Mouse (Mus musculus) C2C12 (cell line): ENCODE results near the gene Fli1. TPM values are rescaled to one million over a fixed set of nuclear protein-coding genes. Genes with fewer than 3 reads are reported as not detected.

Experiments
- H3K27me3 ChIP-seq: one replicate; pipeline ENCODE4 v1.6.1; 2011; ENCODE audit not compliant: control insufficient read depth, insufficient read depth, insufficient read length
- H3K36me3 ChIP-seq: one replicate; pipeline ENCODE4 v1.6.1; 2011; ENCODE audit not compliant: control insufficient read depth, insufficient read depth
- H3K4me3 ChIP-seq: one replicate; pipeline ENCODE4 v1.5.1; 2011; ENCODE audit warnings: mild to moderate bottlenecking, control low read depth; ENCODE audit not compliant: poor library complexity, insufficient read depth, severe bottlenecking
- H3K79me2 ChIP-seq: one replicate; pipeline ENCODE4 v1.6.1; 2011; ENCODE audit not compliant: control insufficient read depth, insufficient read depth
- H3K79me3 ChIP-seq: one replicate; pipeline ENCODE4 v1.6.1; 2011; ENCODE audit warnings: low read depth, control low read depth
- H3ac ChIP-seq: one replicate; pipeline ENCODE3; 2011; ENCODE audit warnings: low read depth; ENCODE audit not compliant: control insufficient read depth, insufficient read length
- CEBPB ChIP-seq: IDR thresholded peaks from one replicate; pipeline ENCODE4 v1.6.1; 2011; ENCODE audit warnings: low read depth, mild to moderate bottlenecking, control low read depth, moderate library complexity
- CTCF ChIP-seq: IDR thresholded peaks from one replicate; pipeline ENCODE4 v1.5.1; 2011; ENCODE audit not compliant: control insufficient read depth, insufficient read depth, insufficient read length
- FOSL1 ChIP-seq: IDR thresholded peaks from one replicate; pipeline ENCODE4 v1.8.0; 2011; ENCODE audit warnings: mild to moderate bottlenecking, low read length; ENCODE audit not compliant: poor library complexity, insufficient read depth, severe bottlenecking
- MAX ChIP-seq: IDR thresholded peaks from one replicate; pipeline ENCODE4 v1.6.1; 2011; ENCODE audit warnings: mild to moderate bottlenecking, control low read depth
- MYOD1 ChIP-seq: IDR thresholded peaks from one replicate; pipeline ENCODE4 v1.6.1; 2011; ENCODE audit warnings: low read depth; ENCODE audit not compliant: control insufficient read depth, insufficient read length
- MYOG ChIP-seq: IDR thresholded peaks from one replicate; pipeline ENCODE4 v1.6.1; 2011; ENCODE audit not compliant: control insufficient read depth, insufficient read length; ENCODE audit errors: extremely low read depth
- USF1 ChIP-seq: IDR thresholded peaks from one replicate; pipeline ENCODE4 v1.6.1; 2011; ENCODE audit warnings: low read depth, mild to moderate bottlenecking, control low read depth, moderate library complexity
- polyA plus RNA-seq: library from polyadenylated mRNA; unstranded; fragments of >200 nt; fragmentation: generic; extraction: Trizol; gene quantifications from one replicate; pipeline ENCODE4 v1.2.1, GENCODE M21; 2012; ENCODE audit warnings: missing spikeins

Gene Fli1
- polyA plus RNA-seq, 1 experiment = not detected

GRCm38 (mm10) chr9:32559859-32560258 is 17.2 kb upstream of the Fli1 start:
- Histone ChIP-seq H3K27me3 (peaks cover 51% of the 10 kb centered on the region), H3K79me3 (no peaks in the 10 kb centered on the region), H3K4me3 (no peak overlapping the region), H3ac (no peak overlapping the region), H3K79me2 (no peaks in the 10 kb centered on the region), H3K36me3 (no peaks in the 10 kb centered on the region)
- TF ChIP-seq MYOD1 (no peak), USF1 (no peak), CEBPB (no peak), MAX (no peak), CTCF (no peak), FOSL1 (no peak), MYOG (no peak)

GRCm38 (mm10) chr9:32559454-32559853 is 16.8 kb upstream of the Fli1 start:
- H3K27me3 ChIP-seq = peaks cover 50% of the 10 kb centered on the region
- no peak overlapping the region for H3ac ChIP-seq
- TF ChIP-seq FOSL1 (no peak), MAX (no peak), USF1 (no peak), CTCF (no peak), MYOD1 (no peak), CEBPB (no peak), MYOG (no peak)
- no peaks in the 10 kb centered on the region for H3K36me3 ChIP-seq
- H3K79me2 ChIP-seq = no peaks in the 10 kb centered on the region
- no peaks in the 10 kb centered on the region for H3K79me3 ChIP-seq
- no peak overlapping the region for H3K4me3 ChIP-seq

- TF ChIP-seq CEBPB (no peak), MYOG (no peak), MYOD1 (no peak), CTCF (no peak), USF1 (no peak), FOSL1 (no peak), MAX (no peak)
- Histone ChIP-seq H3ac (no peak overlapping the region), H3K4me3 (no peak overlapping the region), H3K79me3 (no peaks in the 10 kb centered on the region), H3K36me3 (no peaks in the 10 kb centered on the region), H3K27me3 (peaks cover 36% of the 10 kb centered on the region), H3K79me2 (no peaks in the 10 kb centered on the region)
Observed at GRCm38 (mm10) chr9:32556313-32556712, 13.7 kb upstream of the Fli1 start.

- H3K36me3 ChIP-seq = no peaks in the 10 kb centered on the region
- peaks cover 28% of the 10 kb centered on the region for H3K27me3 ChIP-seq
- TF ChIP-seq MYOD1 (no peak), CTCF (no peak), FOSL1 (no peak), CEBPB (no peak)
- H3K4me3 ChIP-seq = no peak overlapping the region
- no peaks in the 10 kb centered on the region for H3K79me3 ChIP-seq
- H3K79me2 ChIP-seq = no peaks in the 10 kb centered on the region
- H3ac ChIP-seq = no peak overlapping the region
Observed at GRCm38 (mm10) chr9:32555279-32555678, 12.6 kb upstream of the Fli1 start.

- TF ChIP-seq MYOD1 (no peak), MAX (no peak), CTCF (no peak), USF1 (no peak), FOSL1 (no peak), MYOG (no peak)
- Histone ChIP-seq H3K4me3 (no peak overlapping the region), H3K79me3 (no peaks in the 10 kb centered on the region), H3K36me3 (no peaks in the 10 kb centered on the region), H3K79me2 (no peaks in the 10 kb centered on the region), H3K27me3 (peaks cover 40% of the 10 kb centered on the region), H3ac (no peak overlapping the region)
Observed at GRCm38 (mm10) chr9:32550541-32550940, 7.9 kb upstream of the Fli1 start.

DNA sequence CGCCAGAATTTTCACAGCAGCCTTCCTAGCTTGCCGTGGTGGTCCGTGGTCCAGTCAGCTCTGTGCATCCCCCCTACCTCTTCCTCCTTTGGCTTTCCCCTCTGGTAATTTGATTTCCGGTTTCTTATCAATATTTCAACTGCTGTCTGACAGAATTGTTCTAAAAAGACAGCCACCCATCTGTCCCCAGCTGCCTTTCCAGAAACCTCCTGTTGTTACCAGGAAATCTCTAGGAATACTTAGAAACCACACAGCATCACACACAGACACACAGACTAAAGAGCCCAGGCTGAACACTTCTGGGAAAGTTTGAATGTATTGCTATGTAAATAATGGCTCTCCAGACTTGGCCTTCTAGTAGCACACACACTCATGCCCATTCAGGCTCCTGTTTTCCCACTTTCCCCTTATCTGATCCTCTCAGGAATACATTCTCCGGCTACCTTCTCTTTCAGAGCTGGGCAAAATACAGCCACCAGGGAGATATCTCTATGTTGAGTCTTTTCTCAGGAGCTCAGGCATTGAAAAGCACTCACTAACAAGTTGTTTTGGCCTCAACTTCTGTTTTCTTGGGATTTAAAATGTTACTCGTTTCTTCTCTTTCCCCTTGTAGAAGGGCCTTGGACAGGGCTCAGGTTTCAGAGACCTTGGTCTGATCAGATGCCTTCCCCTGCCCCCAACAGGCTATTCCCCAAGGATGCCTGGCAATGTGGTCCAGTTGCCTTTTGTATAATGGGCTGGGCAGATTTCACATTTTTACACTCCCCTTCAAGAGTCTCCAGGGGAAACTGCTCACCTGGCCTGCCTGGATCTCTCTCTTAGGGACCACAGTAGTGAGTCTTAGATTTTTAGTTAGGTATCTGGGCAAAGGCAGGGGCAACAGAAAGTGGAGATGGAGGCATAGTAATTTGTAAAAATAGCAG is 7.1 kb upstream of the Fli1 start:
- Histone ChIP-seq H3K36me3 (no peaks in the 10 kb centered on the region), H3K79me2 (no peaks in the 10 kb centered on the region), H3K4me3 (no peak overlapping the region), H3K27me3 (peaks cover 48% of the 10 kb centered on the region), H3K79me3 (no peaks in the 10 kb centered on the region), H3ac (no peak overlapping the region)
- no peak for TF ChIP-seq CEBPB
- no peak for TF ChIP-seq FOSL1
- TF ChIP-seq MYOD1 = no peak
- TF ChIP-seq MAX = no peak
- no peak for TF ChIP-seq USF1
- no peak for TF ChIP-seq MYOG
- no peak for TF ChIP-seq CTCF
